Mouse (Mus musculus) stomach, postnatal 0 days (tissue): Measurements from ENCODE around the gene Syngr2.

Experiments used
- CTCF ChIP-seq: IDR thresholded peaks from 2 replicates; pipeline ENCODE4 v1.5.1; 2016; ENCODE audit warnings: antibody characterized with exemption, low read depth, mild to moderate bottlenecking, moderate library complexity
- EP300 ChIP-seq: optimal IDR thresholded peaks from 2 replicates; pipeline ENCODE3; 2016; ENCODE audit warnings: antibody characterized with exemption

- TF ChIP-seq CTCF: 0 out of 2 replicates have a peak, but pooled peaks have one; percentile 9
- no peak for TF ChIP-seq EP300
Observed at GRCm38 (mm10) chr11:117826164-117826563, 16.7 kb downstream of the Syngr2 start.
